Mouse (Mus musculus) ES-E14 (cell line): ENCODE measurements around the gene Nell2. TPM values are rescaled to one million over a fixed set of nuclear protein-coding genes. Genes with fewer than 3 reads are reported as not detected.

Experiments
- DNase-seq: peaks from one replicate; pipeline ENCODE4 v3.0.0-alpha.2; 2013; ENCODE audit warnings: low read depth, low spot score
- H3K27ac ChIP-seq: 2 replicates; pipeline ENCODE4 v1.5.1; 2012; ENCODE audit warnings: low read depth, mild to moderate bottlenecking, low read length, moderate library complexity, mixed read lengths; ENCODE audit not compliant: poor library complexity, insufficient read depth, severe bottlenecking
- H3K36me3 ChIP-seq: 2 replicates; pipeline ENCODE4 v1.6.1; 2012; ENCODE audit warnings: mild to moderate bottlenecking, low read length, moderate library complexity, mixed read lengths; ENCODE audit not compliant: control insufficient read depth, poor library complexity, insufficient read depth, severe bottlenecking
- H3K4me1 ChIP-seq, 2 experiments: fragments of 150-350 bp in 1 of 2; sonication (generic) in 1 of 2; 2 replicates each; pipeline ENCODE4 v1.6.1; 2012; ENCODE audit warnings: low read length in 2 of 2, mild to moderate bottlenecking in 1 of 2, mixed read lengths in 1 of 2; ENCODE audit not compliant: control insufficient read depth in 2 of 2, insufficient read depth in 2 of 2, poor library complexity in 1 of 2
- H3K4me3 ChIP-seq, 2 experiments: fragments of 150-350 bp in 1 of 2; sonication (generic) in 1 of 2; 2 replicates each; pipeline ENCODE4 v1.5.1; 2012; ENCODE audit warnings: low read length in 2 of 2, low read depth in 1 of 2, mild to moderate bottlenecking in 1 of 2, mixed read lengths in 1 of 2; ENCODE audit not compliant: insufficient read depth in 1 of 2, poor library complexity in 1 of 2, severe bottlenecking in 1 of 2
- H3K9ac ChIP-seq: 2 replicates; pipeline ENCODE4 v1.6.1; 2012; ENCODE audit warnings: low read depth, mild to moderate bottlenecking, low read length, mixed read lengths; ENCODE audit not compliant: poor library complexity, insufficient read depth, severe bottlenecking
- H3K9me3 ChIP-seq: fragments of 150-350 bp; sonication (generic); 2 replicates; pipeline ENCODE4 v1.6.1; 2012; ENCODE audit warnings: low read depth, mild to moderate bottlenecking, low read length; ENCODE audit not compliant: control insufficient read depth, insufficient read depth
- CHD2 ChIP-seq: IDR thresholded peaks from 2 replicates; pipeline ENCODE4 v1.6.1; 2014; ENCODE audit warnings: mild to moderate bottlenecking, low read depth, low read length, inconsistent platforms
- HCFC1 ChIP-seq: IDR thresholded peaks from 2 replicates; pipeline ENCODE4 v1.6.1; 2012; ENCODE audit warnings: low read length, inconsistent platforms, borderline replicate concordance; ENCODE audit not compliant: insufficient read depth
- MAFK ChIP-seq: IDR thresholded peaks from 2 replicates; pipeline ENCODE4 v1.6.1; 2014; ENCODE audit warnings: mild to moderate bottlenecking, low read depth, low read length, inconsistent platforms; ENCODE audit not compliant: insufficient read depth
- ZC3H11A ChIP-seq: IDR thresholded peaks from 2 replicates; pipeline ENCODE4 v1.6.1; 2012; ENCODE audit warnings: low read depth, mild to moderate bottlenecking, inconsistent platforms, low read length, borderline replicate concordance
- ZNF384 ChIP-seq: IDR thresholded peaks from 2 replicates; pipeline ENCODE4 v1.6.1; 2012; ENCODE audit warnings: low read depth, low read length, inconsistent platforms
- in situ Hi-C, 2 experiments: fragments of 600-800 bp; cut with MboI; formaldehyde crosslinking; loops; one replicate each; pipeline ENCODE4 v1.15.1; 2025; ENCODE audit warnings: low sequenced_read_pairs in 2 of 2, inconsistent platforms in 1 of 2; ENCODE audit not compliant: unreplicated experiment in 2 of 2
- total RNA-seq: library from RNA; depleted of rRNA; stranded (reverse); fragments of 300-350 nt; gene quantifications from 2 replicates; pipeline ENCODE4 v1.2.3, GENCODE M21; 2012

The Nell2 gene
- total RNA-seq, 1 experiment: 3.4 TPM

DNA sequence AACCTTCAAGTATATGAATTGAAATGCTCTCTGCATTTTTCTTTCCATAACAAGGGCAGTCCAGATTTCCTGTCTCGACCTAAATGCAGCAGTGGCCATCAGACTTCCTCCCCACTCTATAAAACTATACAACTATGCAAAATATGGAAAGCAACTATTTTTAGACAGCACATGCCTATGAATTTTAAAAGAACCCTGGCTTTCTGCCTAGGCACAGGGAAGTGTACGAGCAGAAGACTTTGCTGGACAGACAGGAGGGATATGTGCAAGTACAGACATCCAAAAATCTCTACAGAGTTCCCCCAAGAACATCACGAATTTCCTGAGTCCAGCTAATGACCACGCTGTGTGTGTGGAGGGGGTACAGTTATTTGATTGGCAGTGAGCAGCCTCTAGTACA lies 32.7 kb downstream of the Nell2 start:
- Histone ChIP-seq H3K27ac (no peak overlapping the region), H3K9me3 (no peaks in the 10 kb centered on the region), H3K4me3 (no peak overlapping the region), H3K9ac (no peak overlapping the region), H3K36me3 (no peaks in the 10 kb centered on the region), H3K4me1 (no peaks in the 10 kb centered on the region)
- in situ Hi-C loops: no loop called here
- no peak for DNase-seq
- TF ChIP-seq MAFK: no peak
- TF ChIP-seq HCFC1: no peak
- TF ChIP-seq CHD2: no peak
- no peak for TF ChIP-seq ZNF384
- TF ChIP-seq ZC3H11A: no peak

DNA sequence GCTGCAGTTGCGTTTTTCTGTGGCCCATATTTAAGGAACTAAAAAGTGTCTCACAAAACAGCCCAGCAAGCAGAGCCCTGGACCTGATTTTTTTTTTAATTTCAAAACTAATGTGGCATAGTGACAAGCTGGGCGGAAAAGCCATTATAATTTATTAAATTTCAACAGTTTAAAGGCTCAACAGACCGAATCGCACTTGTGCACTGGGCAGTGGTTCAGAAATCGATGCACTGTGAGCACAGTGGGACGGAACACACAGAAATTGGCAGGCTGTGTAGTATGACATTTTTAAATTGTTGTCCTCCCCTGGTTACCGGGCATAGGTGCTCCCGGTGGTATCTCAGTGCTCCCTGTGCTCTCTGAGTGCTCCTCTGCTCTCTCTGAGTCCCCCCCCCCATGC lies 33.2 kb downstream of the Nell2 start:
- no peak for TF ChIP-seq HCFC1
- no peak for TF ChIP-seq CHD2
- TF ChIP-seq ZC3H11A: no peak
- TF ChIP-seq MAFK: no peak
- TF ChIP-seq ZNF384: no peak

DNA sequence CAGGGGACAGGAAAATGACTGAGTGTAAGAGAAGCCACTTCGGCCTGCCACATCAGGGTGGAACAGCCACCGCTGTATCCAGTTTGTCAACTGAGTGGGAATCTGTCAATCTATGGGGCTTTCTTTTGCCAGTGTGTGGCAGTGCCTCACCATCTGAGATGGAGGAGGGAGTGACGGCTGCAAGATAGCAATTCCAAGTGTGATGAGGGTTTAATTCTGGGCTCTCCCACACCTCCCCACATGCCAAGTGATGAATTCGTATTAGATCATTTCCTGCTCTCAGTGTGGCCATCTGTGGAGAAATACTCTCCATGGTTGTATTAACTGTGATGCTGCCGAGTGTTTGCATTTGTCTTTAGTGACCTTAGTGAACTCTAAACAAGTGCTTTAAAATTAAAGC lies 36.2 kb downstream of the Nell2 start:
- in situ Hi-C loops: no loop called here
- Histone ChIP-seq H3K4me3 (no peak overlapping the region), H3K9ac (no peak overlapping the region), H3K27ac (no peak overlapping the region), H3K36me3 (no peaks in the 10 kb centered on the region), H3K4me1 (no peaks in the 10 kb centered on the region), H3K9me3 (no peaks in the 10 kb centered on the region)
- no peak for TF ChIP-seq ZC3H11A
- TF ChIP-seq CHD2: no peak
- TF ChIP-seq HCFC1: no peak
- no peak for TF ChIP-seq ZNF384
- no peak for TF ChIP-seq MAFK
- DNase-seq: no peak

More for the DNA sequence above, 33.2 kb downstream of the Nell2 start:
- no peaks in the 10 kb centered on the region for H3K4me1 ChIP-seq
- no peak overlapping the region for H3K9ac ChIP-seq
- no peak overlapping the region for H3K4me3 ChIP-seq
- DNase-seq: no peak
- in situ Hi-C loops: no loop called here
- H3K36me3 ChIP-seq: no peaks in the 10 kb centered on the region
- H3K27ac ChIP-seq: no peak overlapping the region
- H3K9me3 ChIP-seq: no peaks in the 10 kb centered on the region

DNA sequence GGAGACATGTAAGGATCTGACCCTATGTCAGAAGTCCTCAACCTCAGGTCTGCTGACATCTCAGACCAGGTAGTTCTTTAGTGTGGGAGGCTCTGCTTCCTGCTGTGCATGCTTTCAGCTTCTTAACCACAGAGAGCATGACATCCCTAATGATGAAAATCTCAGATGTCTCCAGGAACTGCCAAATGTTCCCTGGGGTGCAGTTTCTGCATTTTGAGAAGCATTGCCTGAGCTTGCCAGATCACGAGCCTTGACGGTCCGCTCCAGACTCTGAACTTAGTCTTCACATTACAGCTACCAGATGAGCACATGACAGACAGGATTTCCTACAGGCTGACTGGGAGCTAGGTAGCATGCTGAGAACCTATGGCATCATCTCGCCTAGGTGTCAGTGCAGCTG lies 39.2 kb downstream of the Nell2 start:
- Histone ChIP-seq H3K9ac (no peak overlapping the region), H3K4me1 (no peaks in the 10 kb centered on the region), H3K36me3 (no peaks in the 10 kb centered on the region), H3K27ac (no peak overlapping the region), H3K9me3 (no peaks in the 10 kb centered on the region), H3K4me3 (no peak overlapping the region)
- in situ Hi-C loops: no loop called here
- TF ChIP-seq HCFC1 (no peak), MAFK (no peak), ZC3H11A (no peak), CHD2 (no peak), ZNF384 (no peak)
- no peak for DNase-seq

DNA sequence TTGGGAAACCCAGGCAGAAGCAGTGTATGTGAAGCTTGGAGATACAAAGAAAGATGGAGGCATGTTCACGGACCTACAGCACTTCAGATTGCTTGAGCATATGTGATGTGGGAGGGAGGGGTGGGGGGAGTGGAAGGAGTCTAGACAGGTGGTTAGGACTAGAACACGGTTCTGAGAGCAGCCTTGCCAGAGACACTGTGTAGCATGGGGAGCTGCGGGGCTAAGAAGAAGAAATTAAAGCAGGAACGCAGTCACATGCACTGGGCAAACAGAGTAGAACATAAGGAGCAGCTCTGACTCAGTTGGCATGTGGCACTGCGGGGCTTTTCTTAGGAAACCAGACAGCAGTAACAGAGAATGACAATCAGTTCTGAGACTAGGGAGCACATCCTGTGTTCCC lies 40.4 kb downstream of the Nell2 start:
- Histone ChIP-seq H3K27ac (no peak overlapping the region), H3K4me3 (no peak overlapping the region), H3K4me1 (no peaks in the 10 kb centered on the region), H3K9me3 (no peaks in the 10 kb centered on the region), H3K9ac (no peak overlapping the region), H3K36me3 (no peaks in the 10 kb centered on the region)
- no peak for DNase-seq
- in situ Hi-C loops: no loop called here
- no peak for TF ChIP-seq HCFC1
- TF ChIP-seq ZC3H11A: no peak
- no peak for TF ChIP-seq ZNF384
- TF ChIP-seq CHD2: no peak
- no peak for TF ChIP-seq MAFK
